Mouse (Mus musculus) thymus, adult 2 months (tissue): ENCODE results near the gene Gkn2. TPM values are rescaled to one million over a fixed set of nuclear protein-coding genes. Genes with fewer than 3 reads are reported as not detected.
A peak's percentile ranks its signal among the peaks of the same experiment; 100 is the strongest.

Experiments used
- DNase-seq: peaks from one replicate; pipeline ENCODE4 v3.0.0; 2021
- H3K27ac ChIP-seq: fragments of 200-500 bp; 2 replicates; pipeline ENCODE4 v1.5.1; 2012; ENCODE audit warnings: low read length, control low read depth; ENCODE audit not compliant: control insufficient read depth, insufficient read depth
- H3K27me3 ChIP-seq: fragments of 200-500 bp; 2 replicates; pipeline ENCODE4 v1.6.1; 2012; ENCODE audit warnings: mild to moderate bottlenecking, low read length, moderate library complexity, mixed read lengths; ENCODE audit not compliant: control insufficient read depth, insufficient read depth
- H3K36me3 ChIP-seq: fragments of 200-500 bp; 2 replicates; pipeline ENCODE4 v1.6.1; 2012; ENCODE audit warnings: mild to moderate bottlenecking, low read length, moderate library complexity; ENCODE audit not compliant: control insufficient read depth, insufficient read depth
- H3K4me1 ChIP-seq: fragments of 200-500 bp; replicated peaks from 2 replicates; pipeline ENCODE4 v1.6.1; 2012; ENCODE audit warnings: low read length; ENCODE audit not compliant: control insufficient read depth, insufficient read depth
- H3K4me3 ChIP-seq: fragments of 200-500 bp; 2 replicates; pipeline ENCODE4 v1.5.1; 2012; ENCODE audit warnings: mild to moderate bottlenecking, low read length, control low read depth, moderate library complexity; ENCODE audit not compliant: control insufficient read depth, insufficient read depth
- CTCF ChIP-seq: fragments of 200-500 bp; IDR thresholded peaks from 2 replicates; pipeline ENCODE4 v1.5.1; 2012; ENCODE audit warnings: mild to moderate bottlenecking, control low read depth, low read length, moderate library complexity, borderline replicate concordance; ENCODE audit not compliant: control insufficient read depth, poor library complexity, insufficient read depth; ENCODE audit errors: extremely low read depth
- POLR2A ChIP-seq: fragments of 200-500 bp; IDR thresholded peaks from 2 replicates; pipeline ENCODE4 v1.6.1; 2012; ENCODE audit warnings: mild to moderate bottlenecking, low read length, control low read depth, moderate library complexity; ENCODE audit not compliant: control insufficient read depth, poor library complexity, insufficient read depth; ENCODE audit errors: extremely low read depth
- WGBS: fragments of 180-500 bp; shearing (Covaris S2); methylation state at CpG from one replicate; pipeline ENCODE4 v1.1.7; 2018; 5-methylcytosine and 5-hydroxymethylcytosine counted together
- polyA plus RNA-seq: library from polyadenylated mRNA; depleted of rRNA; stranded (reverse); fragments of >200 nt; gene quantifications from 2 replicates; pipeline ENCODE4 v1.2.3, GENCODE M21; 2012

The Gkn2 gene
- polyA plus RNA-seq, 1 experiment = 0.40 TPM

GRCm38 (mm10) chr6:87386203-87386602 lies 13.0 kb downstream of the Gkn2 start:
- no peaks in the 10 kb centered on the region for H3K36me3 ChIP-seq
- no peaks in the 10 kb centered on the region for H3K27me3 ChIP-seq
- H3K4me1 ChIP-seq = no peaks in the 10 kb centered on the region; the same call in 1 of the 2 replicates
- no peak overlapping the region for H3K4me3 ChIP-seq
- TF ChIP-seq POLR2A (no peak), CTCF (no peak)
- no peak overlapping the region for H3K27ac ChIP-seq
- WGBS = 22% methylated on average over 7 of the region's 7 CpGs
- DNase-seq = peak; percentile 47

GRCm38 (mm10) chr6:87386681-87387080 lies 13.5 kb downstream of the Gkn2 start:
- WGBS = 89% methylated on average over 10 of the region's 10 CpGs
- Histone ChIP-seq H3K4me1 (no peaks in the 10 kb centered on the region; the same call in 1 of the 2 replicates), H3K27me3 (no peaks in the 10 kb centered on the region), H3K27ac (no peak overlapping the region), H3K36me3 (no peaks in the 10 kb centered on the region), H3K4me3 (no peak overlapping the region)
- TF ChIP-seq CTCF (no peak), POLR2A (no peak)
- DNase-seq = no peak

- H3K36me3 ChIP-seq = no peaks in the 10 kb centered on the region
- no peak within 1 kb of the TSS for H3K4me3 ChIP-seq
- H3K4me1 ChIP-seq = peaks cover 1% of the 10 kb centered on the region; the same call in 1 of the 2 replicates
- H3K27ac ChIP-seq = no peak within 1 kb of the TSS
- no peak for DNase-seq
- H3K27me3 ChIP-seq = no peaks in the 10 kb centered on the region
- WGBS = 77% methylated on average over 7 of the region's 7 CpGs
- TF ChIP-seq POLR2A (no peak), CTCF (no peak)
Measured at GRCm38 (mm10) chr6:87388877-87389276, 15.7 kb downstream of the Gkn2 start, which contains the start of gene Gkn3. Gkn3 (minus strand) TSS chr6:87388935.

GRCm38 (mm10) chr6:87389455-87389989 lies 16.4 kb downstream of the Gkn2 start:
- WGBS = 87% methylated on average over 5 of the region's 5 CpGs
- TF ChIP-seq CTCF (no peak), POLR2A (no peak)
- Histone ChIP-seq H3K27ac (no peak overlapping the region), H3K36me3 (no peaks in the 10 kb centered on the region), H3K4me3 (no peak overlapping the region), H3K27me3 (no peaks in the 10 kb centered on the region), H3K4me1 (0 out of 2 replicates have a peak, but pooled peaks cover 3% of the 10 kb centered on the region)
- DNase-seq = no peak

GRCm38 (mm10) chr6:87393466-87394205 lies 20.5 kb downstream of the Gkn2 start:
- Histone ChIP-seq H3K27me3 (no peaks in the 10 kb centered on the region), H3K27ac (no peak overlapping the region), H3K4me1 (0 out of 2 replicates have a peak, but pooled peaks cover 3% of the 10 kb centered on the region), H3K36me3 (no peaks in the 10 kb centered on the region), H3K4me3 (no peak overlapping the region)
- no peak for DNase-seq
- TF ChIP-seq CTCF = no peak
- TF ChIP-seq POLR2A = no peak
- WGBS = 64% methylated on average over 8 of the region's 8 CpGs

- Histone ChIP-seq H3K27me3 (no peaks in the 10 kb centered on the region), H3K4me3 (no peak overlapping the region), H3K36me3 (no peaks in the 10 kb centered on the region), H3K27ac (no peak overlapping the region), H3K4me1 (peaks cover 7% of the 10 kb centered on the region)
- peak; percentile 17 for DNase-seq
- TF ChIP-seq POLR2A (no peak), CTCF (no peak)
- WGBS = 57% methylated on average over 9 of the region's 9 CpGs
Measured at GRCm38 (mm10) chr6:87394783-87395182, 21.6 kb downstream of the Gkn2 start.

- no peaks in the 10 kb centered on the region for H3K27me3 ChIP-seq
- H3K27ac ChIP-seq = peak overlapping the region; percentile 41
- WGBS = under 1% methylated on average over 5 of the region's 5 CpGs
- TF ChIP-seq CTCF (peak; percentile 59; the same call in 1 of the 2 replicates), POLR2A (no peak)
- peak; percentile 84 for DNase-seq
- H3K4me3 ChIP-seq = no peak overlapping the region
- no peaks in the 10 kb centered on the region for H3K36me3 ChIP-seq
- H3K4me1 ChIP-seq = peaks cover 4% of the 10 kb centered on the region
Measured at GRCm38 (mm10) chr6:87399137-87399536, 26.0 kb downstream of the Gkn2 start.
